Mouse (Mus musculus) MEL (cell line): ENCODE results near the gene Eomes. TPM values are rescaled to one million over a fixed set of nuclear protein-coding genes. Genes with fewer than 3 reads are reported as not detected.

Experiments
- DNase-seq: peaks from one replicate; pipeline ENCODE4 v3.0.0; 2011; ENCODE audit warnings: low read depth, low spot score
- H3K27ac ChIP-seq: 2 replicates; pipeline ENCODE4 v1.5.1; 2012; ENCODE audit warnings: low read depth, mild to moderate bottlenecking, control low read depth, low read length, moderate library complexity; ENCODE audit not compliant: control insufficient read depth
- H3K27me3 ChIP-seq, 2 experiments: fragments of 150-350 bp in 1 of 2; sonication (generic) in 1 of 2; 2 replicates each; pipeline ENCODE4 v1.6.1; 2012; ENCODE audit warnings: low read length in 2 of 2, mild to moderate bottlenecking in 2 of 2, improper control_type of control experiment in 1 of 2, moderate library complexity in 1 of 2; ENCODE audit not compliant: insufficient read depth in 2 of 2, control insufficient read depth in 1 of 2
- H3K36me3 ChIP-seq, 2 experiments: 2 replicates each; pipeline ENCODE4 v1.6.1; 2012 to 2014; ENCODE audit warnings: low read length in 2 of 2, improper control_type of control experiment in 1 of 2, inconsistent platforms in 1 of 2, mild to moderate bottlenecking in 1 of 2; ENCODE audit not compliant: insufficient read depth in 2 of 2, control insufficient read depth in 1 of 2
- H3K4me1 ChIP-seq, 2 experiments: fragments of 150-350 bp in 1 of 2; sonication (generic) in 1 of 2; 2 replicates each; pipeline ENCODE4 v1.6.1; 2012; ENCODE audit warnings: low read length in 2 of 2, improper control_type of control experiment in 1 of 2, mild to moderate bottlenecking in 1 of 2; ENCODE audit not compliant: insufficient read depth in 2 of 2, control insufficient read depth in 1 of 2
- H3K4me3 ChIP-seq, 2 experiments: fragments of 150-350 bp in 1 of 2; sonication (generic) in 1 of 2; 2 replicates each; pipeline ENCODE4 v1.5.1; 2012; ENCODE audit warnings: low read depth in 2 of 2, low read length in 2 of 2, mild to moderate bottlenecking in 2 of 2, moderate library complexity in 2 of 2, control low read depth in 1 of 2, improper control_type of control experiment in 1 of 2; ENCODE audit not compliant: control insufficient read depth in 1 of 2, insufficient read depth in 1 of 2
- H3K79me2 ChIP-seq: 2 replicates; pipeline ENCODE4 v1.6.1; 2012; ENCODE audit warnings: mild to moderate bottlenecking, low read length, moderate library complexity; ENCODE audit not compliant: control insufficient read depth, poor library complexity, insufficient read depth
- H3K9ac ChIP-seq: 2 replicates; pipeline ENCODE4 v1.6.1; 2012; ENCODE audit warnings: low read depth, mild to moderate bottlenecking, control low read depth, low read length, moderate library complexity; ENCODE audit not compliant: control insufficient read depth, poor library complexity, severe bottlenecking
- H3K9me3 ChIP-seq: fragments of 150-350 bp; sonication (generic); replicated peaks from 2 replicates; pipeline ENCODE4 v1.6.1; 2012; ENCODE audit warnings: mild to moderate bottlenecking, low read length, improper control_type of control experiment, moderate library complexity; ENCODE audit not compliant: insufficient read depth
- BHLHE40 ChIP-seq: IDR thresholded peaks from 2 replicates; pipeline ENCODE4 v1.6.1; 2012; ENCODE audit warnings: low read depth, mild to moderate bottlenecking, inconsistent platforms, low read length, improper control_type of control experiment, borderline replicate concordance
- CHD1 ChIP-seq: IDR thresholded peaks from 2 replicates; pipeline ENCODE4 v1.6.1; 2012; ENCODE audit warnings: low read depth, mild to moderate bottlenecking, inconsistent platforms, low read length, improper control_type of control experiment
- E2F4 ChIP-seq: IDR thresholded peaks from 2 replicates; pipeline ENCODE4 v1.6.1; 2011; ENCODE audit warnings: low read depth, low read length, improper control_type of control experiment, borderline replicate concordance
- EP300 ChIP-seq, 2 experiments: IDR thresholded peaks; 2 replicates each; pipeline ENCODE4 v1.6.1; 2011; ENCODE audit warnings: improper control_type of control experiment in 2 of 2, low read length in 2 of 2, low read depth in 1 of 2, mild to moderate bottlenecking in 1 of 2
- ETS1 ChIP-seq: IDR thresholded peaks from 2 replicates; pipeline ENCODE4 v1.6.1; 2012; ENCODE audit warnings: low read depth, mild to moderate bottlenecking, inconsistent platforms, low read length, improper control_type of control experiment, moderate library complexity
- GABPA ChIP-seq: IDR thresholded peaks from 2 replicates; pipeline ENCODE4 v1.6.1; 2012; ENCODE audit warnings: low read depth, mild to moderate bottlenecking, inconsistent platforms, low read length, improper control_type of control experiment, moderate library complexity
- GATA1 ChIP-seq: IDR thresholded peaks from 2 replicates; pipeline ENCODE4 v1.6.1; 2011; ENCODE audit warnings: low read depth, low read length, improper control_type of control experiment
- KAT2A ChIP-seq: conservative IDR thresholded peaks from 2 replicates; pipeline ENCODE4 v1.6.1; 2012; ENCODE audit warnings: low read depth, low read length, improper control_type of control experiment, inconsistent platforms
- MAX ChIP-seq: IDR thresholded peaks from 2 replicates; pipeline ENCODE4 v1.6.1; 2011; ENCODE audit warnings: low read length, improper control_type of control experiment
- MAZ ChIP-seq: IDR thresholded peaks from 2 replicates; pipeline ENCODE4 v1.6.1; 2012; ENCODE audit warnings: low read depth, mild to moderate bottlenecking, inconsistent platforms, low read length, improper control_type of control experiment
- MEF2A ChIP-seq: IDR thresholded peaks from 2 replicates; pipeline ENCODE4 v1.6.1; 2014; ENCODE audit warnings: low read depth, mild to moderate bottlenecking, inconsistent platforms, low read length, improper control_type of control experiment; ENCODE audit not compliant: poor library complexity, insufficient replicate concordance, severe bottlenecking; ENCODE audit errors: extremely low read depth
- MXI1 ChIP-seq: IDR thresholded peaks from 2 replicates; pipeline ENCODE4 v1.6.1; 2011; ENCODE audit warnings: mild to moderate bottlenecking, low read depth, low read length, improper control_type of control experiment
- MYB ChIP-seq: IDR thresholded peaks from 2 replicates; pipeline ENCODE4 v1.6.1; 2011; ENCODE audit warnings: mild to moderate bottlenecking, low read depth, low read length, improper control_type of control experiment
- MYC ChIP-seq: IDR thresholded peaks from 2 replicates; pipeline ENCODE4 v1.6.1; 2011; ENCODE audit warnings: low read depth, mild to moderate bottlenecking, low read length, improper control_type of control experiment, moderate library complexity
- NELFE ChIP-seq: IDR thresholded peaks from 2 replicates; pipeline ENCODE4 v1.6.1; 2011; ENCODE audit warnings: low read depth, low read length, improper control_type of control experiment
- RAD21 ChIP-seq: IDR thresholded peaks from 2 replicates; pipeline ENCODE4 v1.6.1; 2011; ENCODE audit warnings: mild to moderate bottlenecking, low read depth, low read length, improper control_type of control experiment
- RCOR1 ChIP-seq: IDR thresholded peaks from 2 replicates; pipeline ENCODE4 v1.6.1; 2012; ENCODE audit warnings: low read depth, mild to moderate bottlenecking, inconsistent platforms, low read length, improper control_type of control experiment
- SIN3A ChIP-seq: IDR thresholded peaks from 2 replicates; pipeline ENCODE4 v1.6.1; 2012; ENCODE audit warnings: low read length, improper control_type of control experiment, inconsistent platforms
- SMC3 ChIP-seq: IDR thresholded peaks from 2 replicates; pipeline ENCODE4 v1.6.1; 2011; ENCODE audit warnings: low read depth, low read length, improper control_type of control experiment
- TBP ChIP-seq: IDR thresholded peaks from 2 replicates; pipeline ENCODE4 v1.8.0; 2011; ENCODE audit warnings: low read depth, low read length, improper control_type of control experiment
- TCF12 ChIP-seq: IDR thresholded peaks from 2 replicates; pipeline ENCODE4 v1.6.1; 2014; ENCODE audit warnings: low read depth, mild to moderate bottlenecking, inconsistent platforms, low read length, improper control_type of control experiment, moderate library complexity
- USF1 ChIP-seq: IDR thresholded peaks from 2 replicates; pipeline ENCODE4 v1.6.1; 2014; ENCODE audit warnings: low read depth, mild to moderate bottlenecking, inconsistent platforms, low read length, improper control_type of control experiment, moderate library complexity
- ZC3H11A ChIP-seq: IDR thresholded peaks from 2 replicates; pipeline ENCODE4 v1.6.1; 2012; ENCODE audit warnings: low read depth, mild to moderate bottlenecking, inconsistent platforms, low read length, improper control_type of control experiment
- ZKSCAN1 ChIP-seq: IDR thresholded peaks from 2 replicates; pipeline ENCODE4 v1.6.1; 2012; ENCODE audit warnings: low read depth, mild to moderate bottlenecking, inconsistent platforms, low read length, improper control_type of control experiment, moderate library complexity
- polyA plus RNA-seq, 2 experiments: library from polyadenylated mRNA; stranded (reverse) in 1 of 2; unstranded in 1 of 2; fragments of >175 nt in 1 of 2; fragments of >200 nt in 1 of 2; gene quantifications; 2 replicates each; pipeline versions ENCODE4 v1.2.1 to v1.2.4; 2012; ENCODE audit warnings: low replicate concordance in 2 of 2, low read depth in 1 of 2; ENCODE audit not compliant: insufficient read length in 2 of 2, insufficient read depth in 1 of 2, missing spikeins in 1 of 2
- total RNA-seq: library from RNA; depleted of rRNA; stranded (reverse); fragments of 300-350 nt; gene quantifications from 2 replicates; pipeline ENCODE4 v1.2.3, GENCODE M21; 2012

The Eomes gene
- total and polyA plus RNA-seq, 3 experiments = not detected

GRCm38 (mm10) chr9:118515476-118515875 lies 37.5 kb downstream of the Eomes start (continued):
- TF ChIP-seq MEF2A = peak; percentile 84; the same call in 1 of the 2 replicates
- TF ChIP-seq GABPA = no peak
- TF ChIP-seq SIN3A = no peak; the same call in 1 of the 2 replicates
- no peak for TF ChIP-seq SMC3
- no peak for TF ChIP-seq TBP
- no peak for TF ChIP-seq RAD21
- TF ChIP-seq MAZ = no peak
- no peak for TF ChIP-seq RCOR1
- TF ChIP-seq CHD1 = no peak
- no peak for TF ChIP-seq KAT2A
- TF ChIP-seq TCF12 = peak; percentile 38; the same call in 1 of the 2 replicates

- Histone ChIP-seq H3K9ac (no peak overlapping the region), H3K4me1 (peaks cover 28 to 40% of the 10 kb centered on the region in 2 experiments), H3K27ac (peak overlapping the region; percentile 74), H3K27me3 (no peaks in the 10 kb centered on the region), H3K9me3 (no peaks in the 10 kb centered on the region), H3K79me2 (peaks cover 32% of the 10 kb centered on the region), H3K36me3 (peaks cover 12 to 49% of the 10 kb centered on the region in 2 experiments), H3K4me3 (no peak overlapping the region)
- TF ChIP-seq NELFE = no peak
- TF ChIP-seq MAZ = peak; percentile 56; the same call in 1 of the 2 replicates
- no peak for TF ChIP-seq KAT2A
- TF ChIP-seq BHLHE40 = peak; percentile 78
- peak; percentile 38; the same call in 1 of the 2 replicates for TF ChIP-seq MYB
- TF ChIP-seq USF1 = peak; percentile 88
- peak; percentile 75 for TF ChIP-seq SIN3A
- TF ChIP-seq CHD1 = no peak
- TF ChIP-seq MYC = peak; percentile 85
- TF ChIP-seq MAX = peak; percentile 66; the same call in 1 of the 2 replicates
- TF ChIP-seq ZC3H11A = no peak
- TF ChIP-seq E2F4 = no peak
- TF ChIP-seq TCF12 = peak; percentile 46
- peak; percentile 81 for TF ChIP-seq RCOR1
- peak; percentile 88 for TF ChIP-seq MXI1
- peak; percentile 87 for TF ChIP-seq ETS1
- TF ChIP-seq ZKSCAN1 = 0 out of 2 replicates have a peak, but pooled peaks have one; percentile 8
- TF ChIP-seq GATA1 = peak; percentile 80
- peak; percentile 56 to 74; a peak in 3 of 4 replicates for TF ChIP-seq EP300 (IDR thresholded peaks at IDR 0.05; ENCODE audit: low read depth in 1 of 2, low read length in 2 of 2)
- no peak for TF ChIP-seq TBP
- peak; percentile 69 for DNase-seq
These were observed 38.1 kb downstream of the Eomes start for GRCm38 (mm10) chr9:118516162-118516561.
